Mouse (Mus musculus): Measurements from ENCODE around the gene Slc46a2. TPM values are rescaled to one million over a fixed set of nuclear protein-coding genes. Genes with fewer than 3 reads are reported as not detected.
A peak's percentile ranks its signal among the peaks of the same experiment; 100 is the strongest.

Gene Slc46a2
- polyA plus RNA-seq, 1 experiment from 2014 or later: 0.84 TPM

DNA sequence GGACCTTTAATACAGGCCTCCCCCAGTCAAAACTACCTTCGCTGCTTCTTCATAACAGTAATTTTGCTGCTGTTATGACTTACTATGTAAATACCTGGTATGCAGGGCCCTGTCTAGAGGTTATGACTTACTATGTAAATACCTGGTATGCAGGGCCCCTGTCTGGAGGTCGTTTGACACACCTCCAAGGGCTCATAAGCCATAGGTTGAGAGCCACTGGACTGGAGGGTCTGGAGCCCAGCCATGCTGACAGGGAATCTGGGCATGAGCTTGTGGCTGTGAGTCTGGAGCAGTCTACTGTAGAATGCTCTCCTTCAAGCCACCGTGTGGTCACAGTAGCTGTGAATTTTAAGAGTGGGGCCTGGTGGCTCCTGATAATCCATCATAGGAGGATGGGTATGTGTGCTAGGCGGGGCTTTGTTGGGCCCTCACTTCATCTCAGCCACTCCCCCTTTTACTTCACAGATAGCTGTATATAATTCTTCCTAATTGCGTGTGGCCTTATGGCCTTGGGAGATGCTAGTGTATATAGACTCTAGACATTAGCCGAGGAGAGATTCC is 30.6 kb downstream of the Slc46a2 start:
- WGBS: 81% methylated on average over 6 of the region's 6 CpGs
- Histone ChIP-seq H3K4me1 (ENCODE audit: control insufficient read depth, insufficient read depth, low read length) (no peaks in the 10 kb centered on the region), H3K9me3 (ENCODE audit: control insufficient read depth, low read length) (no peaks in the 10 kb centered on the region), H3K27me3 (replicated peaks; ENCODE audit: control insufficient read depth, insufficient read depth, low read length) (no peaks in the 10 kb centered on the region), H3K36me3 (ENCODE audit: control insufficient read depth, insufficient read depth, low read length) (peaks cover 43% of the 10 kb centered on the region), H3K27ac (replicated peaks; ENCODE audit: low read depth, low read length) (no peak overlapping the region), H3K4me3 (ENCODE audit: low read depth, low read length) (no peak overlapping the region), H3K9ac (ENCODE audit: low read depth, low read length) (no peak overlapping the region), H3K4me2 (ENCODE audit: low read depth, low read length) (no peak overlapping the region)
- ATAC-seq (ENCODE audit: low read depth) (no peak), DNase-seq (ENCODE audit: low spot score) (no peak)

DNA sequence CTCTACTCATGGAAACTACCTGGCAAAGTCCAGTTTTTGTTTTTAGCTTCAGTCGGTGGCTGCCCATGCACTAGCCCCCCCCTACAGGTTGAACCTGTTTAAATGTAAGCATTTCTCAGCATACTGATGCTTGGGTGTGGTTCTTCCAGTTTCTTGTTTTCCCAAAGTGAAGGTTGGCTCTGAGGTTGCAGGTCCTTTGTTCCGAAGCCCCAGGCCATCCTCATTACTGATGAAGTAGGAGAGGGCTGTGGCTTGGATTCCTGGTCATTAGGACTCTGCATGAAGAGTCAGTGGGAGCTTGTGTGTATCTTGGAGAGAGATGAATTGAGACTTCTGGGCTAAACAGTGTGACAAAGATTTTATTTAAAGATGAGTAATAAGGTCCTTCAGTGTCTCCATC is 33.6 kb downstream of the Slc46a2 start:
- H3K4me2 ChIP-seq (ENCODE audit: low read depth, low read length): no peak overlapping the region
- H3K36me3 ChIP-seq (ENCODE audit: control insufficient read depth, insufficient read depth, low read length): peaks cover 38% of the 10 kb centered on the region
- H3K4me1 ChIP-seq (ENCODE audit: control insufficient read depth, insufficient read depth, low read length): no peaks in the 10 kb centered on the region
- no peak for ATAC-seq (ENCODE audit: low read depth)
- 84% methylated on average over 2 of the region's 2 CpGs for WGBS
- no peak overlapping the region for H3K4me3 ChIP-seq (ENCODE audit: low read depth, low read length)
- no peaks in the 10 kb centered on the region for H3K9me3 ChIP-seq (ENCODE audit: control insufficient read depth, low read length)
- no peak overlapping the region for H3K27ac ChIP-seq (replicated peaks; ENCODE audit: low read depth, low read length)
- H3K27me3 ChIP-seq (replicated peaks; ENCODE audit: control insufficient read depth, insufficient read depth, low read length): no peaks in the 10 kb centered on the region
- DNase-seq (ENCODE audit: low spot score): peak; percentile 26
- H3K9ac ChIP-seq (ENCODE audit: low read depth, low read length): no peak overlapping the region

DNA sequence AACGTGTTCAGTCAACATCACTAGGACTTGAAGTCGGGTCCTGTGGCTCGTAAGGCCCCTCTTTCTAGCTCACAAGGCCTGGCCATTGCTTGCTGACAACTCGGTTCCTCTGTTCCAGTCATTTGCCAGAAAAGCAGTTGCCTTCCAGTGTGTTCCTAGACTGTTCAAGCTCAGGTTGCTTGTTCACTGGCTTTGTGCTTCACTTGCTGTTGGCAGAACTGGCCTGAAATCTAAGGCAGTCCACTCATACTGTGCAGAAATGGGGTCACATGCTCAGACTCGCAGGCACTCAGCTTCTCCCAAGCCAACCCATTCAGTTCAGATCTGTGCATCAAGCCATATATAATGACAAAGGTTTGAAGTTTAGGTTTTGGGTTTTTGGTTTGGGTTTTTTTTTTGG is 34.1 kb downstream of the Slc46a2 start:
- no peak overlapping the region for H3K4me3 ChIP-seq (ENCODE audit: low read depth, low read length)
- H3K9ac ChIP-seq (ENCODE audit: low read depth, low read length): no peak overlapping the region
- no peak overlapping the region for H3K27ac ChIP-seq (replicated peaks; ENCODE audit: low read depth, low read length)
- H3K4me1 ChIP-seq (ENCODE audit: control insufficient read depth, insufficient read depth, low read length): no peaks in the 10 kb centered on the region
- WGBS: 83% methylated on average over 5 of the region's 5 CpGs
- ATAC-seq (ENCODE audit: low read depth) (no peak), DNase-seq (ENCODE audit: low spot score) (no peak)
- no peaks in the 10 kb centered on the region for H3K27me3 ChIP-seq (replicated peaks; ENCODE audit: control insufficient read depth, insufficient read depth, low read length)
- no peaks in the 10 kb centered on the region for H3K9me3 ChIP-seq (ENCODE audit: control insufficient read depth, low read length)
- no peak overlapping the region for H3K4me2 ChIP-seq (ENCODE audit: low read depth, low read length)
- H3K36me3 ChIP-seq (ENCODE audit: control insufficient read depth, insufficient read depth, low read length): peaks cover 34% of the 10 kb centered on the region

DNA sequence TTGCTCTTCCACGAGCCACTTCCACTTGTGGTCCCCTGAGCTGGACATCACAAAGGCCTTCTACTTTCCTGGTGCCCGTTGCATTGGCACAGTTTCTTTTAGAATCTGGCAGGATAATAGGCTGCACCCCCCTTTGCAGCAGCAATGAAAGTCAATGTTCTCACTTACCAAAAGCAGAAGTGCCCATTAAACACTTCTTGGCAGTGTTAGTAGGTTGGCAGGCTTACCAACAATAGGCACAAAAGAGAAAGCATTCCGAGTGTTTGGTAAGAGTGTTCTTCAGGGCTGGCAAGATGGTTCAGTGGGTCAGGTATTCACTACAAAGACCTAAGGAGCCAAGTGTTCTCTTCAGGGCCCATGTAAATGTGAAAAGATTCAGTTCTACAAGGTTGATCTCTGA is 35.4 kb downstream of the Slc46a2 start:
- Histone ChIP-seq H3K4me3 (ENCODE audit: low read depth, low read length) (no peak overlapping the region), H3K27ac (replicated peaks; ENCODE audit: low read depth, low read length) (no peak overlapping the region), H3K4me1 (ENCODE audit: control insufficient read depth, insufficient read depth, low read length) (no peaks in the 10 kb centered on the region), H3K4me2 (ENCODE audit: low read depth, low read length) (no peak overlapping the region), H3K27me3 (replicated peaks; ENCODE audit: control insufficient read depth, insufficient read depth, low read length) (no peaks in the 10 kb centered on the region), H3K9ac (ENCODE audit: low read depth, low read length) (no peak overlapping the region), H3K36me3 (ENCODE audit: control insufficient read depth, insufficient read depth, low read length) (peaks cover 21% of the 10 kb centered on the region), H3K9me3 (ENCODE audit: control insufficient read depth, low read length) (no peaks in the 10 kb centered on the region)
- DNase-seq (ENCODE audit: low spot score) (no peak), ATAC-seq (ENCODE audit: low read depth) (no peak)
- WGBS: 92% methylated on average over 3 of the region's 3 CpGs

DNA sequence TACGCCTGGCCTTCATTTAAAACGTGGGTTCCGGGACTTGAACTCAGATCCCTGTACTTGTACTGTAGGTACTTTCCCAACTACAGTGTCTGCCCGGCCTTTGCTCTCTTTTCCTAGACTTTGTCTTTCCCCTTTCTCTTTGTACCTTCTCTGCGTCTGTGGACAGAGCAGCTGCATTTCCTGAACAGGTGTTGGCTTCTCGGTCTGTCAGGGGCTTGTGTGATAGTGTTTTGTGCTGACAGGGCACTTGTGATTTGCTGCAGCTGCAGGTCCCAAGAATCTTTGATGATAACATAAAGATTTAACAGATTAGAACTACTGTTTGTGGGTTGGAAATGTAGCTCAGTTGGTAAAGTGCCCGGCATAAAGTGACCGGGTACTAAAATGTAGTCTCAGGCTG is 36.3 kb downstream of the Slc46a2 start:
- no peaks in the 10 kb centered on the region for H3K4me1 ChIP-seq (ENCODE audit: control insufficient read depth, insufficient read depth, low read length)
- H3K4me3 ChIP-seq (ENCODE audit: low read depth, low read length): no peak overlapping the region

DNA sequence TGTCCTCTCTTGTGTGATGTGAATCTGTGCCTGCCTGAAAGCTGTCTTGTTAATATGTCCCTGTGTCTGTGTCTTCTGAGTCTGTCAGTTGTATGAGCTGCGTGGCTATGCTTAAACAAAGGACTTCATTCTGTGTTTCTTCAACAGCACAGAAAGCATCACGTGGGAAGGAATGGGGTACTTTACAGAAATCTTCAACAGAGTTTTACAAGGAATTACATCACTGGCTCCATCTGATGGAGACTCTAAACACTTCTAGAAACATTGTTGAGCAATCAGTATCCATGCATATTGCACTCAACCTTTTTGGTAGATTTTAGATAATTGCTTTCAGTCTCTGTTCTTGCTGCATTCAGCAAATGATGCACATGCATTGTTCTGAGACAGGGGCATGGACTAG is 37.8 kb downstream of the Slc46a2 start:
- H3K4me1 ChIP-seq (ENCODE audit: control insufficient read depth, insufficient read depth, low read length): no peaks in the 10 kb centered on the region
- H3K27me3 ChIP-seq (replicated peaks; ENCODE audit: control insufficient read depth, insufficient read depth, low read length): no peaks in the 10 kb centered on the region
- no peak overlapping the region for H3K4me3 ChIP-seq (ENCODE audit: low read depth, low read length)
- H3K9ac ChIP-seq (ENCODE audit: low read depth, low read length): no peak overlapping the region
- H3K27ac ChIP-seq (replicated peaks; ENCODE audit: low read depth, low read length): no peak overlapping the region
- H3K36me3 ChIP-seq (ENCODE audit: control insufficient read depth, insufficient read depth, low read length): peaks cover 12% of the 10 kb centered on the region; the same call in 1 of the 2 replicates
- WGBS: 71% methylated on average over 2 of the region's 2 CpGs
- H3K4me2 ChIP-seq (ENCODE audit: low read depth, low read length): no peak overlapping the region
- DNase-seq (ENCODE audit: low spot score) (no peak), ATAC-seq (ENCODE audit: low read depth) (no peak)
- H3K9me3 ChIP-seq (ENCODE audit: control insufficient read depth, low read length): no peaks in the 10 kb centered on the region

More for the DNA sequence above, 36.3 kb downstream of the Slc46a2 start:
- no peak for DNase-seq (ENCODE audit: low spot score)
- no peak overlapping the region for H3K9ac ChIP-seq (ENCODE audit: low read depth, low read length)
- H3K9me3 ChIP-seq (ENCODE audit: control insufficient read depth, low read length): no peaks in the 10 kb centered on the region
- WGBS: 77% methylated on average over 8 of the region's 8 CpGs
- H3K4me2 ChIP-seq (ENCODE audit: low read depth, low read length): no peak overlapping the region
- H3K27ac ChIP-seq (replicated peaks; ENCODE audit: low read depth, low read length): no peak overlapping the region
- no peak for ATAC-seq (ENCODE audit: low read depth)
- peaks cover 21% of the 10 kb centered on the region; the same call in 1 of the 2 replicates for H3K36me3 ChIP-seq (ENCODE audit: control insufficient read depth, insufficient read depth, low read length)
- H3K27me3 ChIP-seq (replicated peaks; ENCODE audit: control insufficient read depth, insufficient read depth, low read length): no peaks in the 10 kb centered on the region

DNA sequence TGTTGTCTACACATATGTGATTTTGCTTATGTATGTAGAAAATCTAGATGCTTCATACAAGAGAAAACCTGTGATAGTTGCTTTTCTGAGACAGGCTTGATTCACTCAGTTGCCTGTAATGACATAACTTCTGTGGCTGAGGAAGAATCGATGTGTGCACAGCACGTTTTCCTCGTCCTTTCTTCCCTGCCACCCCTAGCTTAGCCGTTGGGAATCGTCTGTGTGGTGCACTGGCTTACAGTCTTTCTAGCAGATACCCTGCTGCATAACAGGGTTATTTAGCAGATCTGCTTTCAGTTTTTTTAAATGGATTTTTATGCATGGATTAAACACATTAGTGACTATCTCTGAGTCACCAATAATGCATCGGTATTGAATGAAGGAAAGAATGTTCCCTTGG is 38.3 kb downstream of the Slc46a2 start:
- Histone ChIP-seq H3K4me2 (ENCODE audit: low read depth, low read length) (no peak overlapping the region), H3K27ac (replicated peaks; ENCODE audit: low read depth, low read length) (no peak overlapping the region), H3K9me3 (ENCODE audit: control insufficient read depth, low read length) (no peaks in the 10 kb centered on the region), H3K9ac (ENCODE audit: low read depth, low read length) (no peak overlapping the region), H3K27me3 (replicated peaks; ENCODE audit: control insufficient read depth, insufficient read depth, low read length) (no peaks in the 10 kb centered on the region), H3K4me1 (ENCODE audit: control insufficient read depth, insufficient read depth, low read length) (no peaks in the 10 kb centered on the region), H3K4me3 (ENCODE audit: low read depth, low read length) (no peak overlapping the region), H3K36me3 (ENCODE audit: control insufficient read depth, insufficient read depth, low read length) (peaks cover 9% of the 10 kb centered on the region; the same call in 1 of the 2 replicates)
- no peak for DNase-seq (ENCODE audit: low spot score)
- WGBS: 69% methylated on average over 6 of the region's 6 CpGs
- ATAC-seq (ENCODE audit: low read depth): no peak

DNA sequence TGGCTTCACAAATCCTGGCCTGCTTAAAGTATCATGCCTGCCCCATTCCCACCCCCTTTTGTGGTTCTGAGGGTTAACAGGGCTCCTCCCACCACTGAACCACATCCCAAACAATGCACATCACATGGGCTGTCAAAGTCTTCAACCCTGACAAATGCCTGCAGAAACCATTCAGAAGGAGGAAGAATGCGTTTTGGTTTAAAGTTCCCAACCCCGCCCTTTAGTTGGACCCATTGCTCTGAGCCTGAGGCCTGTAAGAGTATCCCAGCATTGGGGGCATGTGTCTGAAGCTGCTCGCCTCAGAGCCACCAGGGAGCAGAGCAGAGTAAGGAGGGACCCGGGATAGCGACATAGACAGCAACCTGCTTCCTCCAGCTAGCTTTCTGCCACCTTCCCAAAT is 41.0 kb downstream of the Slc46a2 start:
- Histone ChIP-seq H3K4me2 (ENCODE audit: low read depth, low read length) (no peak overlapping the region), H3K27me3 (replicated peaks; ENCODE audit: control insufficient read depth, insufficient read depth, low read length) (no peaks in the 10 kb centered on the region), H3K4me1 (ENCODE audit: control insufficient read depth, insufficient read depth, low read length) (peaks cover 16% of the 10 kb centered on the region), H3K4me3 (ENCODE audit: low read depth, low read length) (no peak overlapping the region), H3K36me3 (ENCODE audit: control insufficient read depth, insufficient read depth, low read length) (no peaks in the 10 kb centered on the region), H3K9me3 (ENCODE audit: control insufficient read depth, low read length) (no peaks in the 10 kb centered on the region), H3K27ac (replicated peaks; ENCODE audit: low read depth, low read length) (no peak overlapping the region), H3K9ac (ENCODE audit: low read depth, low read length) (no peak overlapping the region)
- ATAC-seq (ENCODE audit: low read depth) (no peak), DNase-seq (ENCODE audit: low spot score) (peak; percentile 24)
- WGBS: 36% methylated on average over 5 of the region's 5 CpGs

DNA sequence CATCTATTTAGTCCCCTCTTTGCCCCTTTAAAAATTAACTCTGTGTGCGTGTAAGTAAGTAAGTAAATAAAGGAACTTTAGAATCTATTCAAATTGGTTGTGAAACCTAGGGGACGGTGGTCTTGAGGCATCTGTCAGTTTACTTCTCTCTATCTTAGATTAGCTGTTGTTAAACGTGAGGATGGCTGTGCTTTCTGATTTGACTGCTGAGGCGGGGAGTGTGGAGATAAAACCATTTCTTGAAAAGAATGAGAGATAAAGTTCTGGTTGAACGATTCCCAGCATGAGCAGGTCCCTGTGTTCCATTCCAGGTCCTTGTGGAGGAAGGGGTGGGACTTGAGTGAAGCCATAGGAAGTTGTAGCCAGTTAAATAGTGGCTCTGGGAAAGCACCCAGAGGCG is 41.6 kb downstream of the Slc46a2 start:
- DNase-seq (ENCODE audit: low spot score) (no peak), ATAC-seq (ENCODE audit: low read depth) (no peak)
- no peaks in the 10 kb centered on the region for H3K36me3 ChIP-seq (ENCODE audit: control insufficient read depth, insufficient read depth, low read length)
- H3K4me2 ChIP-seq (ENCODE audit: low read depth, low read length): no peak overlapping the region
- H3K27me3 ChIP-seq (replicated peaks; ENCODE audit: control insufficient read depth, insufficient read depth, low read length): no peaks in the 10 kb centered on the region
- H3K9ac ChIP-seq (ENCODE audit: low read depth, low read length): no peak overlapping the region
- H3K4me3 ChIP-seq (ENCODE audit: low read depth, low read length): no peak overlapping the region
- 77% methylated on average over 6 of the region's 6 CpGs for WGBS
- no peak overlapping the region for H3K27ac ChIP-seq (replicated peaks; ENCODE audit: low read depth, low read length)
- H3K9me3 ChIP-seq (ENCODE audit: control insufficient read depth, low read length): no peaks in the 10 kb centered on the region
- peaks cover 16% of the 10 kb centered on the region for H3K4me1 ChIP-seq (ENCODE audit: control insufficient read depth, insufficient read depth, low read length)
